Mouse (Mus musculus) heart, embryonic 16.5 days (tissue): ENCODE data around the gene Kirrel3. TPM values are rescaled to one million over a fixed set of nuclear protein-coding genes. Genes with fewer than 3 reads are reported as not detected.

Source experiments
- ATAC-seq: fragments of 200-750 bp; cut with Nextera tagmentation; replicated peaks from 2 replicates; pipeline ENCODE4 v1.8.0; 2017; ENCODE audit warnings: moderate number of reproducible peaks; ENCODE audit not compliant: insufficient read depth, low FRiP score; ENCODE audit errors: extremely low read depth
- H3K27ac ChIP-seq: fragments of 300-500 bp; sonication (generic); 2 replicates; pipeline ENCODE4 v1.5.1; 2014; ENCODE audit warnings: mild to moderate bottlenecking, low read length, control low read depth, moderate library complexity
- H3K27me3 ChIP-seq: fragments of 300-500 bp; sonication (generic); 2 replicates; pipeline ENCODE4 v1.6.1; 2014; ENCODE audit warnings: low read length, mixed read lengths; ENCODE audit not compliant: control insufficient read depth, insufficient read depth
- H3K36me3 ChIP-seq: fragments of 300-500 bp; sonication (generic); 2 replicates; pipeline ENCODE4 v1.6.1; 2014; ENCODE audit not compliant: control insufficient read depth, insufficient read depth
- H3K4me1 ChIP-seq: fragments of 300-500 bp; sonication (generic); 2 replicates; pipeline ENCODE4 v1.6.1; 2014; ENCODE audit warnings: low read length, mixed read lengths; ENCODE audit not compliant: control insufficient read depth, insufficient read depth
- H3K4me2 ChIP-seq: fragments of 300-500 bp; sonication (generic); 2 replicates; pipeline ENCODE4 v1.6.1; 2014; ENCODE audit warnings: low read depth, mild to moderate bottlenecking, control low read depth, low read length
- H3K4me3 ChIP-seq: fragments of 300-500 bp; sonication (generic); 2 replicates; pipeline ENCODE4 v1.5.1; 2014; ENCODE audit warnings: mild to moderate bottlenecking, control low read depth, low read length
- H3K9ac ChIP-seq: fragments of 300-500 bp; sonication (generic); 2 replicates; pipeline ENCODE4 v1.6.1; 2014; ENCODE audit warnings: low read length, control low read depth
- H3K9me3 ChIP-seq: fragments of 300-500 bp; sonication (generic); replicated peaks from 2 replicates; pipeline ENCODE4 v1.6.1; 2016; ENCODE audit warnings: low read length; ENCODE audit not compliant: control insufficient read depth
- WGBS: fragments of 180-500 bp; shearing (Covaris S2); extraction: QIAGEN DNeasy Blood & Tissue Kit; methylation state at CpG from one replicate; pipeline ENCODE4 v1.1.7; 2014; 5-methylcytosine and 5-hydroxymethylcytosine counted together
- polyA plus RNA-seq: library from polyadenylated mRNA; unstranded; fragments of >200 nt; fragmentation: Nextera tagmentation; extraction: Ambion mirVana; gene quantifications from 2 replicates; pipeline ENCODE4 v1.2.1, GENCODE M21; 2015

The Kirrel3 gene
- polyA plus RNA-seq, 1 experiment from 2014 or later: 1.6 TPM

GRCm38 (mm10) chr9:34871316-34871966, 385.7 kb downstream of the Kirrel3 start:
- Histone ChIP-seq H3K4me2 (no peak overlapping the region), H3K9me3 (no peaks in the 10 kb centered on the region), H3K27ac (no peak overlapping the region), H3K27me3 (peaks cover 2% of the 10 kb centered on the region; the same call in 1 of the 2 replicates), H3K36me3 (no peaks in the 10 kb centered on the region), H3K4me1 (no peaks in the 10 kb centered on the region), H3K9ac (no peak overlapping the region), H3K4me3 (no peak overlapping the region)
- 53% methylated on average over 15 of the region's 15 CpGs for WGBS
- ATAC-seq: no peak

- ATAC-seq: no peak
- WGBS: 61% methylated on average over 6 of the region's 6 CpGs
- Histone ChIP-seq H3K9me3 (no peaks in the 10 kb centered on the region), H3K9ac (no peak overlapping the region), H3K27me3 (no peaks in the 10 kb centered on the region), H3K4me3 (no peak overlapping the region), H3K27ac (no peak overlapping the region), H3K4me1 (no peaks in the 10 kb centered on the region), H3K36me3 (no peaks in the 10 kb centered on the region), H3K4me2 (no peak overlapping the region)
Measured at GRCm38 (mm10) chr9:34875238-34875637, 389.5 kb downstream of the Kirrel3 start.

DNA sequence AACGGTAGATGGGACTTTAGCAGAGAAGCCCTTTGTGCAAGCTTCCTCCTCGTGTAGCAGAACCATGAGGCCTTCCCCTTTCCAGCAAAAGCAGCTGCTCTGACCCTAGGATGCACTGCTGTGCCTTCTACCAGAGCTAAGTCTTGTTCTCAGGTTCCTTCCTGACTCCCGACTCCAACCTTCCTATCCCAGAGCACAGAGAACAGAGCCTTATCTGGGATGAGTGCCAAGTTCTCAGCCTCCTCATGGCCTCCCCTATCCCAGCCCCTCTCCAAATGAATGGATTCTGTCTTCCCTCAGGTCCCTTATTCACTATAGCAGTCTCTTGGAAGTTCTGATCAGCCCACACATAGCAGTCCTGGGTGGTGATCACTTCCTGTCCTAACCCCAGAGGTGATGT, 391.5 kb downstream of the Kirrel3 start:
- WGBS: 55% methylated on average over 3 of the region's 3 CpGs
- Histone ChIP-seq H3K4me1 (no peaks in the 10 kb centered on the region), H3K4me3 (no peak overlapping the region), H3K27me3 (no peaks in the 10 kb centered on the region), H3K9me3 (no peaks in the 10 kb centered on the region), H3K27ac (no peak overlapping the region), H3K36me3 (no peaks in the 10 kb centered on the region), H3K9ac (no peak overlapping the region), H3K4me2 (no peak overlapping the region)
- no peak for ATAC-seq

GRCm38 (mm10) chr9:34877799-34878198, 392.1 kb downstream of the Kirrel3 start:
- Histone ChIP-seq H3K4me1 (no peaks in the 10 kb centered on the region), H3K4me2 (no peak overlapping the region), H3K9me3 (no peaks in the 10 kb centered on the region), H3K27me3 (no peaks in the 10 kb centered on the region), H3K4me3 (no peak overlapping the region), H3K36me3 (no peaks in the 10 kb centered on the region), H3K27ac (no peak overlapping the region), H3K9ac (no peak overlapping the region)
- 57% methylated on average over 3 of the region's 3 CpGs for WGBS
- ATAC-seq: no peak

DNA sequence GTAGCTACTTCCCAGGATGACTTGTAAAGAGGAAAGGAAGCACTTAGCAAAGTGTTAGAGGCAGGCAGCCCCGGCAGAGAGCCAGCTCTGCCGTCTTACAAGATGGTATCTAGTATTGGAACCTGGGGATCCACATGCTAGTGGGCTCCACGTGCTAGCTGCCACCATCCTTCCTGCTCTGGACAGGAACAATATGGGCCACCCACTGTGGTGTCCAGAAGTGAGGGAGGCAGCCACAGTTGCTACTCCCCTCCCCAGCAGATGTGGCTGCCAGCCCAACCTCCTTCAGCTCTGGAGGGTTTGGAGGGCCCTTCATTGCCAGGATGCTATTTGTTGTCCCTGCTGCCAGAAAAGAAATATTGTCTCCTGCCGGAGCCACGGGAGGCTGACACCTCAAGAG, 396.1 kb downstream of the Kirrel3 start:
- Histone ChIP-seq H3K4me3 (no peak overlapping the region), H3K9me3 (no peaks in the 10 kb centered on the region), H3K27ac (no peak overlapping the region), H3K4me1 (no peaks in the 10 kb centered on the region), H3K9ac (no peak overlapping the region), H3K4me2 (no peak overlapping the region), H3K27me3 (no peaks in the 10 kb centered on the region), H3K36me3 (no peaks in the 10 kb centered on the region)
- no peak for ATAC-seq
- whole genome bisulfite sequencing: 22% methylated on average over 5 of the region's 5 CpGs

DNA sequence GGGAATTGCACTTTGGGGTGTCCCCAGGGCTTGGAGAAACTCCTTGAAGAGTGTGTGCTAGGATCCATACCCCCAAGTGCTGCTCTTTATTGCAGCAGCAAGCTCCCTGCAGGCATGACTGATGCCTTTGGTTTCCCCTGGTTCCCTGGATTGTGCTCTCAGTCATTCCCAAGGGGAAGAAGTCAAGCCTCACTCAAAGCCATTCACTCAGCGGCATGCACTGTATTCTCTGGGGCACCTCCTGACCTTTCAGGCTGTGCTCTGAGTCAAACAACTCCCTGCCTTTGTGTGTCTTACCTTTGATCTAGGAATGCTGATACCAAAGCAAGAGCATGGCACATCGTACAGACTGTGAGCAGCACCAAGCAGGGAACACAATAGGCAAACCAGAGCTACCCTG, 396.5 kb downstream of the Kirrel3 start:
- no peak overlapping the region for H3K4me3 ChIP-seq
- H3K4me1 ChIP-seq: no peaks in the 10 kb centered on the region
- no peak for ATAC-seq
- no peaks in the 10 kb centered on the region for H3K9me3 ChIP-seq
- H3K36me3 ChIP-seq: no peaks in the 10 kb centered on the region
- no peak overlapping the region for H3K4me2 ChIP-seq
- WGBS: 46% methylated on average over 2 of the region's 2 CpGs
- H3K9ac ChIP-seq: no peak overlapping the region
- H3K27ac ChIP-seq: no peak overlapping the region
- no peaks in the 10 kb centered on the region for H3K27me3 ChIP-seq

DNA sequence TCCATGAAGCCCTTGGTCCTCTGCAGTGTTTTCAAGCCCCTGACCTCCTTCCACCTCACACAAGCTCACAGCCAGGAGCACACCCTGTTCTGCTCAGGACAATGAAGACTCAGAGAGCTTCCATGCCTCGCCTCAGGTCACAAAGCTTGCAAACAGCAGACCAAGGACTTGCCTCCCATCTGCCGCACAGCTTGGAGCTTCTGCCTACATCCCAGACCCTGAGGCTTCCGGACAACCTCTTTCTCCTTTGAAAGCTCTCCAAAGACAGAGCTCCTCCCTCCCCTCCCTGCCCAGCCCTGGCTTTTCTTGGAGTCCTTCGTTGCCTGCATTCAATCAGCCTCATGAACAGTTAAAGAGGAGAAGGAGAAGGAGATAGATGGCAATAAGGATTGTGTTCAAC, 397.4 kb downstream of the Kirrel3 start:
- H3K27ac ChIP-seq: no peak overlapping the region
- no peak for ATAC-seq
- H3K9ac ChIP-seq: no peak overlapping the region
- H3K4me2 ChIP-seq: no peak overlapping the region
- H3K4me1 ChIP-seq: no peaks in the 10 kb centered on the region
- H3K36me3 ChIP-seq: no peaks in the 10 kb centered on the region
- H3K4me3 ChIP-seq: no peak overlapping the region
- no peaks in the 10 kb centered on the region for H3K9me3 ChIP-seq
- 28% methylated on average over 4 of the region's 4 CpGs for WGBS
- no peaks in the 10 kb centered on the region for H3K27me3 ChIP-seq

- H3K4me3 ChIP-seq: no peak overlapping the region
- 68% methylated on average over 3 of the region's 3 CpGs for WGBS
- H3K4me2 ChIP-seq: no peak overlapping the region
- H3K27ac ChIP-seq: no peak overlapping the region
- H3K27me3 ChIP-seq: no peaks in the 10 kb centered on the region
- no peak overlapping the region for H3K9ac ChIP-seq
- H3K4me1 ChIP-seq: no peaks in the 10 kb centered on the region
- no peak for ATAC-seq
- H3K9me3 ChIP-seq: no peaks in the 10 kb centered on the region
- H3K36me3 ChIP-seq: no peaks in the 10 kb centered on the region
Measured at GRCm38 (mm10) chr9:34884325-34884724, 398.6 kb downstream of the Kirrel3 start.

GRCm38 (mm10) chr9:34884942-34885341, 399.2 kb downstream of the Kirrel3 start:
- 84% methylated on average over 3 of the region's 3 CpGs for WGBS
- ATAC-seq: no peak
- Histone ChIP-seq H3K4me1 (no peaks in the 10 kb centered on the region), H3K4me2 (no peak overlapping the region), H3K27me3 (no peaks in the 10 kb centered on the region), H3K9me3 (no peaks in the 10 kb centered on the region), H3K4me3 (no peak overlapping the region), H3K27ac (no peak overlapping the region), H3K9ac (no peak overlapping the region), H3K36me3 (no peaks in the 10 kb centered on the region)
